16 mouse cellular contexts compared by ENCODE assay signal in genomic region chr6:91222694-91223346, GRCm38 (mm10). TPM values are rescaled to one million over a fixed set of nuclear protein-coding genes. Genes with fewer than 3 reads are reported as not detected.
DNase-seq lines count a peak whose midpoint lies in the region; ATAC-seq and TF ChIP-seq lines count a peak whose summit lies in the region.
"Had no signal": no experiment of that assay in that cellular context is flagged by ENCODE, and none has a peak within 500 bp of the region (broad histone marks: within the 10 kb centered on the region; RNA-seq: fewer than 3 reads in every experiment).

No protein-coding gene starts in this region.

- H3K4me2 ChIP-seq in kidney, embryonic 16.5 days (replicated peaks; ENCODE audit: low read depth, low read length): no peak overlapping the region
- no peak overlapping the region for H3K4me2 ChIP-seq in heart, embryonic 16.5 days (ENCODE audit: low read depth, low read length)
- H3K4me2 ChIP-seq in stomach, embryonic 15.5 days: no peak overlapping the region
- H3K4me2 ChIP-seq in hindbrain, embryonic 11.5 days (replicated peaks; ENCODE audit: low read depth, low read length): no peak overlapping the region
- no peak overlapping the region for H3K4me2 ChIP-seq in hindbrain, embryonic 14.5 days (replicated peaks)
- H3K4me2 ChIP-seq: midbrain, embryonic 11.5 days had no signal

- H3K9ac ChIP-seq in kidney, embryonic 16.5 days (replicated peaks; ENCODE audit: low read length): no peak overlapping the region
- H3K9ac ChIP-seq in heart, embryonic 16.5 days (ENCODE audit: low read length): no peak overlapping the region
- H3K9ac ChIP-seq in stomach, embryonic 15.5 days: no peak overlapping the region
- H3K9ac ChIP-seq in hindbrain, embryonic 11.5 days (ENCODE audit: low read depth, low read length): no peak overlapping the region
- H3K9ac ChIP-seq in hindbrain, embryonic 14.5 days: no peak overlapping the region

- intact Hi-C loops in gastrocnemius, adult 2 months (cut with DNase I): no loop called here

- 76% methylated on average over 10 of the region's 10 CpGs for WGBS in kidney, embryonic 16.5 days
- 70% methylated on average over 10 of the region's 10 CpGs for whole genome bisulfite sequencing in heart, embryonic 16.5 days
- WGBS in stomach, embryonic 15.5 days: 49% methylated on average over 10 of the region's 10 CpGs
- WGBS in hindbrain, embryonic 11.5 days: 83% methylated on average over 10 of the region's 10 CpGs
- WGBS in hindbrain, embryonic 14.5 days: 83% methylated on average over 10 of the region's 10 CpGs

- H3K36me3 ChIP-seq in kidney, embryonic 16.5 days (ENCODE audit: insufficient read depth, low read length): no peaks in the 10 kb centered on the region
- H3K36me3 ChIP-seq in heart, embryonic 16.5 days (ENCODE audit: control insufficient read depth, insufficient read depth): no peaks in the 10 kb centered on the region
- H3K36me3 ChIP-seq in stomach, embryonic 15.5 days: no peaks in the 10 kb centered on the region
- H3K36me3 ChIP-seq in hindbrain, embryonic 11.5 days (ENCODE audit: control insufficient read depth, insufficient read depth, low read length): no peaks in the 10 kb centered on the region
- no peaks in the 10 kb centered on the region for H3K36me3 ChIP-seq in hindbrain, embryonic 14.5 days (replicated peaks; ENCODE audit: control insufficient read depth, insufficient read depth)
- H3K36me3 ChIP-seq: hindbrain, embryonic 10.5 days had no signal

- peak; percentile 52; the same call in 1 of the 2 replicates for ATAC-seq in kidney, embryonic 16.5 days (ENCODE audit: low FRiP score, low TSS enrichment)
- ATAC-seq in heart, embryonic 16.5 days (replicated peaks; ENCODE audit: extremely low read depth, insufficient read depth, low FRiP score): peak; percentile 45; the same call in 1 of the 2 replicates
- peak; percentile 71; the same call in 1 of the 2 replicates for ATAC-seq in stomach, embryonic 15.5 days (ENCODE audit: insufficient read depth, low FRiP score, low read depth)
- no peak for ATAC-seq in hindbrain, embryonic 11.5 days (ENCODE audit: low FRiP score)
- no peak for ATAC-seq in hindbrain, embryonic 14.5 days (ENCODE audit: low FRiP score)
- ATAC-seq: forebrain, embryonic 14.5 days had no signal

- H3K27me3 ChIP-seq in kidney, embryonic 16.5 days (ENCODE audit: insufficient read depth, low read length): no peaks in the 10 kb centered on the region
- H3K27me3 ChIP-seq in heart, embryonic 16.5 days (ENCODE audit: control insufficient read depth, insufficient read depth, low read length): peaks cover 9% of the 10 kb centered on the region; the same call in 1 of the 2 replicates
- H3K27me3 ChIP-seq in stomach, embryonic 15.5 days (replicated peaks): no peaks in the 10 kb centered on the region
- no peaks in the 10 kb centered on the region for H3K27me3 ChIP-seq in hindbrain, embryonic 11.5 days (ENCODE audit: control insufficient read depth, insufficient read depth, low read length)
- H3K27me3 ChIP-seq in hindbrain, embryonic 14.5 days (ENCODE audit: control insufficient read depth, insufficient read depth, low read length): no peaks in the 10 kb centered on the region

- H3K4me1 ChIP-seq in kidney, embryonic 16.5 days (ENCODE audit: insufficient read depth, low read length): no peaks in the 10 kb centered on the region
- H3K4me1 ChIP-seq in heart, embryonic 16.5 days (ENCODE audit: control insufficient read depth, insufficient read depth, low read length): peaks cover 13% of the 10 kb centered on the region; the same call in 1 of the 2 replicates
- no peaks in the 10 kb centered on the region for H3K4me1 ChIP-seq in stomach, embryonic 15.5 days
- no peaks in the 10 kb centered on the region for H3K4me1 ChIP-seq in hindbrain, embryonic 11.5 days (replicated peaks; ENCODE audit: control insufficient read depth, insufficient read depth, low read length)
- H3K4me1 ChIP-seq in hindbrain, embryonic 14.5 days (replicated peaks; ENCODE audit: control insufficient read depth, insufficient read depth, low read length): peaks cover 4% of the 10 kb centered on the region; the same call in 1 of the 2 replicates

- peak; percentile 56 for DNase-seq in gastrocnemius, adult 2 months
- DNase-seq in gastrocnemius, adult 8-10 months (ENCODE audit: low spot score in 2 of 2): no peak
- no peak for DNase-seq in kidney, adult 8-10 months
- no peak for DNase-seq in hindbrain, embryonic 11.5 days (ENCODE audit: low spot score)
- DNase-seq in hindbrain, embryonic 14.5 days (ENCODE audit: low spot score): no peak
- DNase-seq: cerebellum, adult 9-11 months; gastrocnemius, postnatal 25 days; retina, postnatal 1 day; thymus, postnatal 25 days had no signal

- no peak for TF ChIP-seq CTCF in gastrocnemius, adult 2 months (IDR thresholded peaks at IDR 0.05)

- no peaks in the 10 kb centered on the region for H3K9me3 ChIP-seq in kidney, embryonic 16.5 days (ENCODE audit: low read length)
- H3K9me3 ChIP-seq in heart, embryonic 16.5 days (replicated peaks; ENCODE audit: control insufficient read depth, low read length): no peaks in the 10 kb centered on the region
- H3K9me3 ChIP-seq in stomach, embryonic 15.5 days: no peaks in the 10 kb centered on the region
- no peaks in the 10 kb centered on the region for H3K9me3 ChIP-seq in hindbrain, embryonic 11.5 days (ENCODE audit: control insufficient read depth, low read length)
- H3K9me3 ChIP-seq in hindbrain, embryonic 14.5 days (ENCODE audit: control insufficient read depth, low read length): no peaks in the 10 kb centered on the region
- H3K9me3 ChIP-seq: hindbrain, embryonic 10.5 days had no signal

- H3K4me3 ChIP-seq in gastrocnemius, adult 2 months: no peak overlapping the region; the same call in 1 of the 2 replicates
- H3K4me3 ChIP-seq in kidney, embryonic 16.5 days (ENCODE audit: low read length): no peak overlapping the region
- H3K4me3 ChIP-seq in heart, embryonic 16.5 days (ENCODE audit: low read length): no peak overlapping the region
- H3K4me3 ChIP-seq in stomach, embryonic 15.5 days (replicated peaks): no peak overlapping the region
- no peak overlapping the region for H3K4me3 ChIP-seq in hindbrain, embryonic 11.5 days (ENCODE audit: low read depth, low read length)
- no peak overlapping the region for H3K4me3 ChIP-seq in hindbrain, embryonic 14.5 days (replicated peaks; ENCODE audit: low read length)
- H3K4me3 ChIP-seq: hindbrain, embryonic 10.5 days had no signal

- H3K27ac ChIP-seq in gastrocnemius, adult 2 months: peak overlapping the region; percentile 59
- no peak overlapping the region for H3K27ac ChIP-seq in kidney, embryonic 16.5 days (ENCODE audit: low read length)
- no peak overlapping the region for H3K27ac ChIP-seq in heart, embryonic 16.5 days (ENCODE audit: low read length)
- H3K27ac ChIP-seq in stomach, embryonic 15.5 days: no peak overlapping the region
- H3K27ac ChIP-seq in hindbrain, embryonic 11.5 days (ENCODE audit: low read depth, low read length): no peak overlapping the region
- H3K27ac ChIP-seq in hindbrain, embryonic 14.5 days: no peak overlapping the region
- H3K27ac ChIP-seq: hindbrain, embryonic 10.5 days had no signal

RNA-seq across cellular contexts. Expression of gene Fbln2, which starts 10.6 kb away (rescaled TPM):
- 10 to 100 TPM; 43.6 to 64.7 TPM for total RNA-seq in gastrocnemius, adult 2 months (2021)
- 10 to 100 TPM; 27.5 to 46.3 (median 36.2) TPM for total RNA-seq in gastrocnemius, adult 8-10 months (2022)
- 39.8 and 43.8 TPM in 2 replicates for polyA plus RNA-seq in kidney, embryonic 16.5 days (2015; fragmentation: Nextera tagmentation; extraction: Ambion mirVana)
- 158 and 162 TPM in 2 replicates for polyA plus RNA-seq in heart, embryonic 16.5 days (2015; fragmentation: Nextera tagmentation; extraction: Ambion mirVana)
- 51.7 and 58.1 TPM in 2 replicates for polyA plus RNA-seq in stomach, embryonic 15.5 days (2015; fragmentation: Nextera tagmentation; extraction: Ambion mirVana)
- polyA plus RNA-seq in hindbrain, embryonic 11.5 days (2014; fragmentation: Nextera tagmentation; extraction: Ambion mirVana): 30.7 and 36.5 TPM in 2 replicates
- polyA plus RNA-seq in hindbrain, embryonic 14.5 days (2014; fragmentation: Nextera tagmentation; extraction: Ambion mirVana): 26.2 and 27.2 TPM in 2 replicates
- total RNA-seq: neutrophil, adult 5-6 weeks had no signal

Comparison
In these comparisons a context has a peak if more than half of its experiments do, and no peak if none do; other contexts are left out.
1. ATAC-seq: peak in kidney, embryonic 16.5 days (single experiment), heart, embryonic 16.5 days (single experiment) and stomach, embryonic 15.5 days (single experiment); none in hindbrain, embryonic 11.5 days (single experiment) and hindbrain, embryonic 14.5 days (single experiment).